Mouse (Mus musculus): ENCODE measurements around the gene Acsm2. TPM values are rescaled to one million over a fixed set of nuclear protein-coding genes. Genes with fewer than 3 reads are reported as not detected.

Acsm2 gene
- total RNA-seq, 2 experiments from 2014 or later = not detected

DNA sequence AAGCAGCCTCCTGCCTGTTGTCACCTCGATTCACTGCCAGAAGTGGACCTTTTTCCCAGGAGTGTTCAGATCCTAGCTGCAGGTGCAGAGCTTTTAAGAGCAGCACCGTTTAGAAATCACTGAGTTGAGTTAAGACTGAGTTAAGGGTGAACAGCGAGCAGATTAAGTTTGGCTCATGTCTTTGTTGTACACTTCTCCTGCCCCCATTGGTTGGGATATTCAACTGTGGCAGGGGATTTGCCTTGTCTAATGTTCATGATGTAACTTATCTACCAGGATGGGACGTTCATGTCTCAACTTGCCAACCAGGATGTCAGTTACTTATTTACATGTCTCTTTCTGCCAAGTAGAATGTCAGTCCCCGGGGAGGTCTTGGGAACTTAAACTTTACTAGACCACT, 88.2 kb downstream of the Acsm2 start:
- no peak overlapping the region for H3K4me3 ChIP-seq
- TF ChIP-seq CTCF (IDR thresholded peaks at IDR 0.05) = no peak
- intact Hi-C loops (cut with DNase I) = no loop called here
- no peak for DNase-seq
- H3K27ac ChIP-seq = no peak overlapping the region

Other genes starting within 250 kb of the Acsm2 start
- gene Gp2, start 95.1 kb upstream of the Acsm2 start, total RNA-seq (2021) = not detected
- not detected for gene Umod, start 75.1 kb upstream of the Acsm2 start, total RNA-seq (2021)
- under 1 TPM in 1 of 2 experiments, not detected in 1; 0.84 TPM for gene Acsm5, start 34.9 kb upstream of the Acsm2 start, total RNA-seq (2021)
- not detected for gene Pdilt, start 30.9 kb upstream of the Acsm2 start, total RNA-seq (2021)
- gene Acsm1, start 52.7 kb downstream of the Acsm2 start, total RNA-seq (2021) = under 1 TPM in 1 of 2 experiments, not detected in 1; 0.13 TPM
- not detected for gene Acsm4, start 135.7 kb downstream of the Acsm2 start, total RNA-seq (2021)
- gene Thumpd1, start 166.5 kb downstream of the Acsm2 start, total RNA-seq (2021) = 10 to 100 TPM; 18.3 to 18.4 TPM
- gene Acsm3, start 206.6 kb downstream of the Acsm2 start, total RNA-seq (2021) = under 1 TPM; 0.31 to 0.66 TPM
- gene Rexo5, start 239.7 kb downstream of the Acsm2 start, total RNA-seq (2021) = under 1 TPM; 0.64 to 0.71 TPM
- gene Eri2, start 239.7 kb downstream of the Acsm2 start, total RNA-seq (2021) = 1 to 10 TPM; 1.0 to 1.2 TPM

All from gastrocnemius, adult 2 months (tissue).